Mouse (Mus musculus) kidney, postnatal 0 days (tissue): Measurements from ENCODE around the gene Cav1. TPM values are rescaled to one million over a fixed set of nuclear protein-coding genes. Genes with fewer than 3 reads are reported as not detected.

Source experiments
- ATAC-seq: fragments of 200-750 bp; cut with Nextera tagmentation; replicated peaks from 2 replicates; pipeline ENCODE4 v1.8.0; 2017; ENCODE audit warnings: low read depth, moderate number of reproducible peaks, moderate TSS enrichment, moderate library complexity; ENCODE audit not compliant: low FRiP score
- DNase-seq: peaks from one replicate; pipeline ENCODE4 v3.0.0-alpha.2; 2016; ENCODE audit warnings: low spot score
- H3K27ac ChIP-seq: fragments of 300-500 bp; sonication (generic); 2 replicates; pipeline ENCODE4 v1.5.1; 2014; ENCODE audit warnings: mild to moderate bottlenecking
- H3K27me3 ChIP-seq: fragments of 300-500 bp; sonication (generic); 2 replicates; pipeline ENCODE4 v1.6.1; 2014; ENCODE audit warnings: low read length, mixed read lengths; ENCODE audit not compliant: insufficient read depth
- H3K36me3 ChIP-seq: fragments of 300-500 bp; sonication (generic); 2 replicates; pipeline ENCODE4 v1.6.1; 2014; ENCODE audit warnings: low read length, mixed read lengths; ENCODE audit not compliant: insufficient read depth
- H3K4me1 ChIP-seq: fragments of 300-500 bp; sonication (generic); replicated peaks from 2 replicates; pipeline ENCODE4 v1.6.1; 2014; ENCODE audit warnings: antibody characterized with exemption, low read length, mixed read lengths; ENCODE audit not compliant: insufficient read depth
- H3K4me2 ChIP-seq: fragments of 300-500 bp; sonication (generic); 2 replicates; pipeline ENCODE4 v1.6.1; 2014; ENCODE audit warnings: mild to moderate bottlenecking, low read length, moderate library complexity, mixed read lengths
- H3K4me3 ChIP-seq: fragments of 300-500 bp; sonication (generic); replicated peaks from 2 replicates; pipeline ENCODE4 v1.5.1; 2014; ENCODE audit warnings: low read depth, low read length
- H3K9ac ChIP-seq: fragments of 300-500 bp; sonication (generic); 2 replicates; pipeline ENCODE4 v1.6.1; 2014; ENCODE audit warnings: low read depth, low read length
- H3K9me3 ChIP-seq: fragments of 300-500 bp; sonication (generic); replicated peaks from 2 replicates; pipeline ENCODE4 v1.6.1; 2016; ENCODE audit warnings: low read length, inconsistent platforms, mixed read lengths
- CTCF ChIP-seq: IDR thresholded peaks from 2 replicates; pipeline ENCODE4 v1.5.1; 2016; ENCODE audit warnings: antibody characterized with exemption, low read depth, mild to moderate bottlenecking, moderate library complexity
- WGBS: fragments of 180-500 bp; shearing (Covaris S2); extraction: QIAGEN DNeasy Blood & Tissue Kit; methylation state at CpG from one replicate; pipeline ENCODE4 v1.1.7; 2014; 5-methylcytosine and 5-hydroxymethylcytosine counted together
- polyA plus RNA-seq: library from polyadenylated mRNA; unstranded; fragments of >200 nt; fragmentation: Nextera tagmentation; extraction: Ambion mirVana; gene quantifications from 2 replicates; pipeline ENCODE4 v1.2.1, GENCODE M21; 2015

Gene Cav1
- polyA plus RNA-seq, 1 experiment from 2014 or later: 75.5 TPM

DNA sequence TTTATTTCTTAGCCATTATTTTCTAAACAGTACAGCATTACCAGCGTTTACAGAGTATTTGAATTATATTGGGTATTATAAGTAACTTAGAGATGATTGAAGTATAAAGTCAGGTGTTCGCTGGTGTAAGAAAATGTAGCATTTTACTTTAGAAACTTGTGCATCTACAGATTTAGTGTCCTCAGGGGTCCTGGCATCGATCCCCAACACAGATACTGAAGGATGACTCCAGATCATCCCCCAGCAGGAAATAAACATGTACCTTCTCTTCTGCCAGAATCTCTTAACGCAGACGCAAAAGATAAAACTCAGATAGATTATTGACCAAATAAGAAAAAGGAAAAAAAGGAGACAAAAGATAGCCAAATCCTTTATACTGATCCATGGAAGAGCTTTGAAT lies 68.2 kb downstream of the Cav1 start:
- Histone ChIP-seq H3K36me3 (no peaks in the 10 kb centered on the region), H3K4me3 (no peak overlapping the region), H3K4me2 (no peak overlapping the region), H3K27me3 (no peaks in the 10 kb centered on the region), H3K27ac (no peak overlapping the region), H3K4me1 (no peaks in the 10 kb centered on the region), H3K9ac (no peak overlapping the region), H3K9me3 (no peaks in the 10 kb centered on the region)
- no peak for ATAC-seq
- no peak for TF ChIP-seq CTCF
- no peak for DNase-seq
- WGBS: 92% methylated on average over 5 of the region's 5 CpGs

DNA sequence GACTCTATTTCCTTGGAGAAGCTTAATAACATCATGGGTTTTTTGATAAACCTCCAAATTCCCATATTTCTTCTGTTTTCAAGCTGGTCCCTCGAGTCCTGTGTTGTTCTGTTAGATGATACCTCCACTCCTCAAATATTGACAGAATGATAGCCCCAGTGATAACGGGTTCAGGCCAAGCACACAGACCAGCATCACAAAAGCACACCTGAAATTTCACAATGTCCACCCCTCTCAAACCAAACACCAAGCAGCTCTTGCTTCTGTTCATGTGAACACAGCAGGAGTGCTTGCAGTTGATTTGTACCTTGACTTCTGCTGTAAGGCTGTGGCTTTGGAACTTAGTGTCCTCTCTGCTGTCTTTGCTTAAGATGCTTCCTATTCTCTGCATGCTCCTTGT lies 71.2 kb downstream of the Cav1 start:
- no peaks in the 10 kb centered on the region for H3K4me1 ChIP-seq
- no peak for TF ChIP-seq CTCF
- no peak for ATAC-seq
- H3K4me2 ChIP-seq: no peak overlapping the region
- no peak overlapping the region for H3K4me3 ChIP-seq
- WGBS: 58% methylated on average over 2 of the region's 2 CpGs
- H3K9me3 ChIP-seq: no peaks in the 10 kb centered on the region
- no peak overlapping the region for H3K9ac ChIP-seq
- no peaks in the 10 kb centered on the region for H3K27me3 ChIP-seq
- no peak for DNase-seq
- H3K36me3 ChIP-seq: no peaks in the 10 kb centered on the region
- no peak overlapping the region for H3K27ac ChIP-seq

DNA sequence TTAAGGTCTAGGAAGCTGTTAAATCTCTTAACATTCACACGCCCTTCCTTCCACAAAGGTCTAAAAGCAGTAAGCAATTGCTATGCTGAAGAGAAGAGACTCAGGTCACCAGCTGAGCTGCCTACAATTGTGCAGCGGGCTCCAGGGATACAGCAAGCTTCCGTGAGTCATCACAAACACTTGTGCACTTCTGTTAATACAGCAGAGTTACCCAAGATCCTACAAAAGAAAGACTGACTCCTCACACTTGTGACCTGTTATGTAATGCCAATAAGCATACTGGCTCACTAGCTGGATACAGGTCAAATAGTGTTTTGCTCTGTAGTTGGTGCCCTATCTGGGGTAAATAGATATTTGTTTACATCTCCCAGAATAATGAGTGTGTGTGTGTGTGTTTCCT lies 74.0 kb downstream of the Cav1 start:
- H3K4me1 ChIP-seq: no peaks in the 10 kb centered on the region
- ATAC-seq (no peak), DNase-seq (no peak)
- 86% methylated on average over 3 of the region's 3 CpGs for WGBS
- no peak overlapping the region for H3K4me3 ChIP-seq
- no peak overlapping the region for H3K27ac ChIP-seq
- no peak overlapping the region for H3K9ac ChIP-seq
- TF ChIP-seq CTCF: no peak
- no peak overlapping the region for H3K4me2 ChIP-seq
- no peaks in the 10 kb centered on the region for H3K36me3 ChIP-seq
- H3K27me3 ChIP-seq: no peaks in the 10 kb centered on the region
- no peaks in the 10 kb centered on the region for H3K9me3 ChIP-seq

DNA sequence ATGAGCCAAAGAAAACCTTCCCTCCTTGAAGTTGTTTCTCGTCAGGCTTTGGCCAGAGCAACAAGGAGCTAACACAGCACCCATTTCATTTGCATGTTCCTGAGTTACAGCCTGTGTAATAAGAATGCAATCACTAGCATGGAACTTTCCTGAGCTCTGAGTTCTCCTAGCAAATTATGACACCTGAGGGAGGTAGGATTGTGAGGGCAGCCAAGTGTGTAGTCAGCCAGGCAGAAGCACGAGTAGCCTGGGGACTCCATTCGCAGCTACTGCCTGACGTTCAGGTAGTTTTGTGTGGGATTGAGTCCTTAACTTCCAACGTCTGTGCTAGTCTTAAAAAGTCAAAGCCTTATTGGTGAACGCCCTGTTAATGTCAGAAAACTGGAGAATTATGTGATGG lies 75.6 kb downstream of the Cav1 start:
- Histone ChIP-seq H3K9me3 (no peaks in the 10 kb centered on the region), H3K4me1 (no peaks in the 10 kb centered on the region), H3K27me3 (no peaks in the 10 kb centered on the region), H3K4me3 (no peak overlapping the region), H3K36me3 (no peaks in the 10 kb centered on the region), H3K9ac (no peak overlapping the region), H3K4me2 (no peak overlapping the region), H3K27ac (no peak overlapping the region)
- ATAC-seq (no peak), DNase-seq (peak; percentile 17)
- 48% methylated on average over 6 of the region's 6 CpGs for WGBS
- TF ChIP-seq CTCF: no peak

DNA sequence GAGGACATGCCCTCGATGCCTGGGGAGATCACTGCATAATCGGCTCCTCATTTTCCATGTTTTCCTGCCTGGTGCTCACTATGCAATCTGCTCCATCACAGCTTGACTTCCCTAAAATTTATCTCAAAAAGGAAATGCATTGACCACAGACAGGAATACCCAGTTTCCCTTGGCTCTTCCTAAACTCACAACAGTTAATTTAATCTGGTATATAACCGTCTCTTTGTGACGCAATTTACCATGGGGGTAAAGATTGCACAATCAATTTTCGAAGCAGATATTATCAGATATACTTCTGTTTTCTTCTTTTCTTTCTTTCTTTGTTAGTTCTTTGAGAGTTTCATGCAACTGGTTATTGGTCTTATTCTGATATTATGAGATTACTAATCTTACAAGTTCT lies 79.4 kb downstream of the Cav1 start:
- ATAC-seq (no peak), DNase-seq (no peak)
- no peak overlapping the region for H3K4me2 ChIP-seq
- H3K27me3 ChIP-seq: no peaks in the 10 kb centered on the region
- H3K9me3 ChIP-seq: no peaks in the 10 kb centered on the region
- no peak for TF ChIP-seq CTCF
- WGBS: 72% methylated on average over 5 of the region's 5 CpGs
- H3K9ac ChIP-seq: no peak overlapping the region
- no peak overlapping the region for H3K4me3 ChIP-seq
- no peaks in the 10 kb centered on the region for H3K36me3 ChIP-seq
- no peak overlapping the region for H3K27ac ChIP-seq
- no peaks in the 10 kb centered on the region for H3K4me1 ChIP-seq

DNA sequence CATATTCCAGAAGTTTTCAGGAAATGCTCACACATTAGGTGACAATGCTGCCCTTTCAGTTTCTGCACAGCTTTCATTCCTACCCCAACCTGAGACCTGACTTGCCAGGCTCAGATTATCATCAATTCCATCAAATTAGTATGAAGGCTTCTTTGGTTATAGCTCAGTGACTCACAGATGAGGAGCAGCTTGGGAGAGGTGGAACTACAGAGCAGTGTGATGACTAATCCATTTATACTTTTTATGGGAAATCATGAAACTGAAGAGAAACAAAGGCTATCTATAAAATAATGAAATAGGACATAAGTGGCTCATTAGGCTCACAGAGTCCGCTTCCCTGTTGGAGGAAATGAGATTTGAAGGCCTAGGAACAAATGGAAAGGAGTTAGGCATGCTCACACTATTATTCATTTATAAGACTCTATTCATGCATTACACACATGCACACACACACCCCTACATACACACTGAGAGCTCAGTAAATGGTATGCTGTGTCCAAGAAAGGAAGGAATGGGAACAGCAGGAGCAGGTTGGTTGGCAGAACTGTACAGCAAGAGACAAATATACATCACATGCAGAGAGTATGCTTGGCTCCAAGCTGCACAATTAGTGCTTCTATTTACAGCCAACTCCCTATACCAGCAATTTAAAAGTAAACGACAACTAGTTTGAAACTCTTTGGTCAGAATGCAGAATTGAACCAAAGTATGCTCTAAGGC lies 82.0 kb downstream of the Cav1 start:
- H3K9me3 ChIP-seq: no peaks in the 10 kb centered on the region
- DNase-seq: no peak

More for the DNA sequence above, 82.0 kb downstream of the Cav1 start:
- Histone ChIP-seq H3K27ac (no peak overlapping the region), H3K4me3 (no peak overlapping the region), H3K4me2 (no peak overlapping the region), H3K27me3 (no peaks in the 10 kb centered on the region), H3K36me3 (no peaks in the 10 kb centered on the region), H3K4me1 (no peaks in the 10 kb centered on the region), H3K9ac (no peak overlapping the region)
- WGBS: 73% methylated on average over 2 of the region's 2 CpGs
- no peak for TF ChIP-seq CTCF
- no peak for ATAC-seq

Other genes with a start within 250 kb of the Cav1 start
- gene Tes, start 241.2 kb upstream of the Cav1 start, polyA plus RNA-seq: 70.8 and 75.1 TPM in 2 replicates
- gene Cav2, start 25.1 kb upstream of the Cav1 start, polyA plus RNA-seq: 53.9 and 54.2 TPM in 2 replicates
- 17.6 and 17.9 TPM in 2 replicates for gene Met, start 157.5 kb downstream of the Cav1 start, polyA plus RNA-seq